Comparison of ENCODE assay signal across 8 mouse cellular contexts in genomic region chr6:114860677-114861568, GRCm38 (mm10).
A peak's percentile ranks its signal among the peaks of the same experiment; 100 is the strongest.
DNase-seq lines count a peak whose midpoint lies in the region; ATAC-seq and TF ChIP-seq lines count a peak whose summit lies in the region.

No protein-coding gene starts in this region.

- dilution Hi-C loops in CH12.LX (cut with MboI; ENCODE audit: extremely low pct_ligation_motif_present, extremely low pct_unique_long_range_greater_than_20kb, low sequenced_read_pairs): no loop called here

- peak; percentile 80 for TF ChIP-seq EP300 in CH12.LX (IDR thresholded peaks at IDR 0.05; ENCODE audit: low read length)

- peaks cover 49 to 75% of the 10 kb centered on the region in 2 experiments for H3K36me3 ChIP-seq in CH12.LX (replicated peaks in 1 of 2; ENCODE audit: control insufficient read depth in 1 of 2, insufficient read depth in 1 of 2, low read length in 1 of 2)
- peaks cover 22% of the 10 kb centered on the region for H3K36me3 ChIP-seq in intestine, embryonic 15.5 days

- peak; percentile 20 for TF ChIP-seq RAD21 in CH12.LX (IDR thresholded peaks at IDR 0.05; ENCODE audit: low read depth, low read length)

- H3K9me3 ChIP-seq in CH12.LX (replicated peaks; ENCODE audit: low read length): no peaks in the 10 kb centered on the region
- H3K9me3 ChIP-seq in intestine, embryonic 15.5 days: no peaks in the 10 kb centered on the region

- peak; percentile 50 for ATAC-seq in intestine, embryonic 15.5 days
- ATAC-seq in monocyte, adult 5-6 weeks (replicated peaks; ENCODE audit: insufficient number of reproducible peaks, low FRiP score, low TSS enrichment, poor library complexity, severe bottlenecking): no peak

- peak overlapping the region; percentile 69 for H3K4me2 ChIP-seq in CH12.LX (ENCODE audit: insufficient read depth, low read depth, poor library complexity, severe bottlenecking)
- H3K4me2 ChIP-seq in intestine, embryonic 15.5 days (replicated peaks): no peak overlapping the region

- peaks cover 13% of the 10 kb centered on the region for H3K79me2 ChIP-seq in CH12.LX (replicated peaks; ENCODE audit: control insufficient read depth, extremely low read depth, insufficient read depth, poor library complexity, severe bottlenecking)

- in situ Hi-C loops in CH12.LX (cut with MboI; ENCODE audit: low pct_ligation_motif_present, low pct_unique_long_range_greater_than_20kb, low sequenced_read_pairs): no loop called here

- no peak for TF ChIP-seq POLR2A in CH12.LX (IDR thresholded peaks at IDR 0.05; ENCODE audit: low read depth, low read length)

- TF ChIP-seq CTCF in CH12.LX (conservative IDR thresholded peaks at IDR 0.05 in 1 of 2, IDR thresholded peaks at IDR 0.05 in 1 of 2; ENCODE audit: low read depth in 2 of 2, low read length in 2 of 2): no peak
- TF ChIP-seq CTCF in gastrocnemius, adult 2 months (IDR thresholded peaks at IDR 0.05): no peak

- intact Hi-C loops in gastrocnemius, adult 2 months (cut with DNase I): loop anchor here (2.0 to 5.0 kb wide), 2 partner anchors 30 to 134 kb away; no protein-coding TSS in a partner anchor

- H3K9ac ChIP-seq in CH12.LX (ENCODE audit: insufficient read depth, low read depth): no peak overlapping the region
- H3K9ac ChIP-seq in intestine, embryonic 15.5 days: no peak overlapping the region

- 72% methylated on average over 14 of the region's 14 CpGs for WGBS in intestine, embryonic 15.5 days

- H3K4me3 ChIP-seq in CH12.LX (replicated peaks in 1 of 3; ENCODE audit: low read depth in 2 of 3, low read length in 2 of 3, poor library complexity in 1 of 3): peak overlapping the region in 1 of 3 experiments; percentile 6
- no peak overlapping the region for H3K4me3 ChIP-seq in gastrocnemius, adult 2 months
- no peak overlapping the region for H3K4me3 ChIP-seq in intestine, embryonic 15.5 days (replicated peaks)

- peak; percentile 57 for DNase-seq in layer of hippocampus, adult 9-11 months
- DNase-seq in layer of hippocampus, postnatal 36 days: no peak
- peak; percentile 95 for DNase-seq in CH12.LX (ENCODE audit: extremely low read depth)
- peak; percentile 77 for DNase-seq in gastrocnemius, adult 2 months
- DNase-seq in ovary, postnatal 36 days (ENCODE audit: low spot score): no peak
- no peak for DNase-seq in cerebellum, adult 9-11 months

- peaks cover 43 to 79% of the 10 kb centered on the region in 2 experiments for H3K4me1 ChIP-seq in CH12.LX (ENCODE audit: control insufficient read depth in 1 of 2, insufficient read depth in 2 of 2)
- H3K4me1 ChIP-seq in intestine, embryonic 15.5 days (replicated peaks): peaks cover 10% of the 10 kb centered on the region

- peak overlapping the region; percentile 93 for H3K27ac ChIP-seq in CH12.LX (ENCODE audit: insufficient read depth, low read depth)
- peak overlapping the region; percentile 82 for H3K27ac ChIP-seq in gastrocnemius, adult 2 months
- H3K27ac ChIP-seq in intestine, embryonic 15.5 days: peak overlapping the region; percentile 14; the same call in 1 of the 2 replicates

- H3K27me3 ChIP-seq in CH12.LX (replicated peaks): no peaks in the 10 kb centered on the region
- no peaks in the 10 kb centered on the region for H3K27me3 ChIP-seq in intestine, embryonic 15.5 days (replicated peaks)

TF ChIP-seq in CH12.LX, 34 proteins besides CTCF, POLR2A, EP300 and RAD21:
- TF ChIP-seq ETS1 (conservative IDR thresholded peaks at IDR 0.05; ENCODE audit: low read depth, low read length) (peak; percentile 100), POLR2AphosphoS2 (IDR thresholded peaks at IDR 0.05; ENCODE audit: low read depth, low read length) (no peak), IRF4 (IDR thresholded peaks at IDR 0.05; ENCODE audit: low read depth, low read length) (peak; percentile 97), E2F4 (IDR thresholded peaks at IDR 0.05; ENCODE audit: insufficient replicate concordance, low read depth, low read length) (no peak), HCFC1 (IDR thresholded peaks at IDR 0.05; ENCODE audit: low read depth, low read length) (0 out of 2 replicates have a peak, but pooled peaks have one; percentile 12), BHLHE40 (IDR thresholded peaks at IDR 0.05; ENCODE audit: low read depth, low read length) (peak; percentile 90), JUND (conservative IDR thresholded peaks at IDR 0.05; ENCODE audit: low read depth, low read length) (peak; percentile 86), USF1 (IDR thresholded peaks at IDR 0.05; ENCODE audit: low read depth, low read length) (no peak), ELF1 (IDR thresholded peaks at IDR 0.05; ENCODE audit: low read depth, low read length) (peak; percentile 29; the same call in 1 of the 2 replicates), CHD1 (IDR thresholded peaks at IDR 0.05; ENCODE audit: low read depth, low read length) (no peak), UBTF (IDR thresholded peaks at IDR 0.05; ENCODE audit: low read depth, low read length) (peak; percentile 62; the same call in 1 of the 2 replicates), CHD2 (IDR thresholded peaks at IDR 0.05; ENCODE audit: low read length) (peak; percentile 61), PAX5 (IDR thresholded peaks at IDR 0.05; ENCODE audit: low read length) (no peak), ZMIZ1 (IDR thresholded peaks at IDR 0.05; ENCODE audit: low read depth, low read length) (0 out of 2 replicates have a peak, but pooled peaks have one; percentile 34), TCF12 (IDR thresholded peaks at IDR 0.05; ENCODE audit: low read depth, low read length) (peak; percentile 91), SIN3A (IDR thresholded peaks at IDR 0.05; ENCODE audit: low read length) (peak; percentile 95), MEF2A (IDR thresholded peaks at IDR 0.05; ENCODE audit: borderline replicate concordance, low read depth, low read length) (peak; percentile 85), NRF1 (IDR thresholded peaks at IDR 0.05; ENCODE audit: low read depth, low read length) (no peak), MAX (IDR thresholded peaks at IDR 0.05; ENCODE audit: low read length) (no peak), JUN (IDR thresholded peaks at IDR 0.05; ENCODE audit: insufficient read depth, low read depth, low read length) (peak; percentile 87), MAZ (IDR thresholded peaks at IDR 0.05; ENCODE audit: low read depth, low read length) (peak; percentile 82), MAFK (IDR thresholded peaks at IDR 0.05; ENCODE audit: insufficient replicate concordance, low read length) (peak; percentile 88), ZKSCAN1 (IDR thresholded peaks at IDR 0.05; ENCODE audit: borderline replicate concordance, low read depth, low read length) (no peak), KAT2A (IDR thresholded peaks at IDR 0.05; ENCODE audit: insufficient replicate concordance, low read length) (no peak), SMC3 (IDR thresholded peaks at IDR 0.05; ENCODE audit: low read depth, low read length) (peak; percentile 27), TBP (conservative IDR thresholded peaks at IDR 0.05; ENCODE audit: low read depth, low read length) (0 out of 2 replicates have a peak, but pooled peaks have one; percentile 10), MYC (IDR thresholded peaks at IDR 0.05; ENCODE audit: low read depth, low read length) (peak; percentile 55; the same call in 1 of the 2 replicates), RCOR1 (conservative IDR thresholded peaks at IDR 0.05; ENCODE audit: low read depth, low read length) (no peak; the same call in 1 of the 2 replicates), GABPA (IDR thresholded peaks at IDR 0.05; ENCODE audit: insufficient replicate concordance, low read depth, low read length) (no peak), MXI1 (IDR thresholded peaks at IDR 0.05; ENCODE audit: low read depth, low read length) (no peak; the same call in 1 of the 2 replicates), ZC3H11A (IDR thresholded peaks at IDR 0.05; ENCODE audit: low read depth, low read length) (no peak), USF2 (conservative IDR thresholded peaks at IDR 0.05; ENCODE audit: low read depth, low read length) (no peak), ZNF384 (IDR thresholded peaks at IDR 0.05; ENCODE audit: low read depth, low read length) (peak; percentile 95), NELFE (IDR thresholded peaks at IDR 0.05; ENCODE audit: low read depth, low read length) (no peak)

Comparison
In these comparisons a context has a peak if more than half of its experiments do, and no peak if none do; other contexts are left out.
1. DNase-seq: peak in layer of hippocampus, adult 9-11 months (single experiment), CH12.LX (single experiment) and gastrocnemius, adult 2 months (single experiment); none in layer of hippocampus, postnatal 36 days (0 of 2), ovary, postnatal 36 days (single experiment) and cerebellum, adult 9-11 months (single experiment).
2. H3K27ac ChIP-seq: peak in every context shown above with its lines; median percentile 93 in CH12.LX; 82 in gastrocnemius, adult 2 months; 14 in intestine, embryonic 15.5 days.